Mouse (Mus musculus): Measurements from ENCODE around the gene Ly6g6f.

The Ly6g6f gene

GRCm38 (mm10) chr17:35077786-35078233 lies 7.6 kb downstream of the Ly6g6f start, which contains the start of gene Ly6g6d:
Gene Ly6g6d, minus strand, starts transcription at chr17:35078065.
- DNase-seq (ENCODE audit: low spot score) = peak; percentile 62

GRCm38 (mm10) chr17:35077285-35077684 lies 8.1 kb downstream of the Ly6g6f start:
- no peak for DNase-seq (ENCODE audit: low spot score)

DNA sequence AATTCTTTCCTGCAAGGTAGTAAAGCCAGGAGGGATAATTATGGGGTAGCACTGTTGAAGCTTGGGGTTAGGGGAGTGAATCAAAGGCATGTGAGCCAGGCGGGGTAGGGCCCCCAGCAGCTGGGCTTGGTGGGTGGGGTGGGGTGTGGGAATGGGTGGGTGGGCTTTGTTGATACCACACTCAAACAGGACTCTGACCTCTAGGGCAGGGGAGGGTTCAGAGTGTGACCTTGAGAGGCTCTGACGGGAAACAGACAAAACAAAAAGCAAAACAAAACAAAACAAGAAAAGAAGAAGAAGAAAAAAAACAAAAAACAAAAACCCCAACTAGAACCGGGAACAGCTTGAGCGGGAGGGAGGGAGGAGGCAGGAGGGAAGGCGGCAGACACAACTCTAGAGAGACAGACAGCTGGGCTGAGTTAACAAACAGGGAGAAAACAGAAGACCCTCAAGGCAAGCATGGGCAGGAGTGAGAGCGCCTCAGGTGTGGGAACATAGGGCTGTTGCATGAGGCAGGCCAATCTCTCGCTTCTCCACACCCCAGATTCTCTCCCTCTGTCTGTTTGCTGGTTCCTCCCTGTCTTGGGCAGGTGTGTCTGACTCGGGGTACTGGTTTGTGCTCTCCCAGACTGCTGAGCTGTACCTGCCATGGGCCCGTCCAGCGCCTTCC lies 8.8 kb downstream of the Ly6g6f start, which contains the start of gene Ly6g6e:
Ly6g6e (plus strand) TSS at position 396 of the 670 bp plus-strand sequence.
- DNase-seq (ENCODE audit: low spot score) = no peak

DNA sequence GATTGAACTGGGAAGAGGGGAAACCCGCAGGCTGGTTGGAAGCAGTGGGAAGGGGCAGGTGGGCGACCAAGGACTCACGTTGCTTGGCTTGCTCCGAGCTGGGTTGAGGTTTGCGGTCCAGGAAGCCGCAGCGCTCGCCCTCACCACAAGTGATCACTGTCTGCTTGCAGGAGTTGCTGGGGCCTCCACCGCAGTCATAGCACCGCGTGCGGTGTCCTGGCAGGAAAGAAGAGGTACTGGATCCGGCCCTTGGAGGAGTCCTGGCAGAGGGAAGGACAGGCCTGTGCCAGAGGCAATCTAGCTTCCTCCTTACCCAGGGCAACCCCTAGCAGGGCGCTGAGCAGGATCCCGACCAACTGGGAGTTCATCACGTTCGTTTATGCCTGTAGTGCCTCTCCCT lies 11.3 kb downstream of the Ly6g6f start:
- no peak for DNase-seq (ENCODE audit: low spot score)

DNA sequence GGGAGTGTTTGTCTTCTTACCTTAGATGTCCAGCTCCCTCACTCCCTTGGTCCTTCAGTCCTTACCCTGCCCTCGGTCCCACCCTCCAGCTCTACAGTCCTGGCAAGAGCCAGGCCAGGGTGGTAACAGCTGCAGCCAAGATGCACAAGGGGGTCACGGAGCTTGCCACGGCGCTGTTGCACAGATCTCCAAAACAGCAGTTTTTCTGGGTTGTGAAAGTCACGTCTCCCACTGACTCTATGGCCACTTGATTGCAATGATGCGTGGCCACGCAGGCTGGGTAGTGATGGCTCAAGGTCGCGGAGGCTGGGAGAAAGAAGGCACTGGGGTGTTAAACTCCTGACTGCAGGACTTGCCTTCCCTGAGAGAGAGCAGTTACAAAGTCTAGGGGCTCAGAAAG lies 14.0 kb downstream of the Ly6g6f start:
- DNase-seq (ENCODE audit: low spot score) = no peak

DNA sequence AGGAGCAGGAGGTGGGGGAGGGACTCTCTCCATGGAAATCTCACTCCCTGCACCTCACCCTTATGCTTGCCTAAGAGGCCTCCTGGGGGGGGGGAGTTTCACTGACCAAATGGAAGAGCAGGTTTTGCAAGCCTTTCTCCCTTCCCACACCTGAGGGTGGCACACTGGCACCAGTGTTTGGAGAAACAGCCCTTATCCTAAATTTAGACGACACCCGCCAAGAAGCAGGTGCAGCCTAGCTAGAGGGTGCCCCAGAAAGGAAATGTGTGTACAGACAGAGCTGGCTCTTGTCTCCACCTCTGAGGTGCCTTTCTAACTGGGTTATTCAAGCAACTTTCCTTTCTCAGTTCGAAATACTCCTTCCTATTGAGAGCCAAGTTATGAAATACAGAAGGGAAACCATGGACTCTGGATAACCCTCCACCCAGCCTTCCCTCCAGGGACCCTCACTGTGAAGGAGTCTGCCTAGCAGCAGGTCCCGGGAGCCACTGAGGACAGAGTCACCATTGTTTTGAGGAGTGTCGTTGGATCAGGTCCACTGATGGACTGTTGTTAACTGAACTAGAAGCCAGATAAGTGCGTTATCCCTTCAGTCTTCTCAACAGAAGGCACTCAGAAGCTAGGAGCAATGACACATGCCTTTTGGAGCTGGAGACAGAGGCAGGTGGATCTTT lies 14.7 kb downstream of the Ly6g6f start:
- DNase-seq (ENCODE audit: low spot score) = peak; percentile 36

DNA sequence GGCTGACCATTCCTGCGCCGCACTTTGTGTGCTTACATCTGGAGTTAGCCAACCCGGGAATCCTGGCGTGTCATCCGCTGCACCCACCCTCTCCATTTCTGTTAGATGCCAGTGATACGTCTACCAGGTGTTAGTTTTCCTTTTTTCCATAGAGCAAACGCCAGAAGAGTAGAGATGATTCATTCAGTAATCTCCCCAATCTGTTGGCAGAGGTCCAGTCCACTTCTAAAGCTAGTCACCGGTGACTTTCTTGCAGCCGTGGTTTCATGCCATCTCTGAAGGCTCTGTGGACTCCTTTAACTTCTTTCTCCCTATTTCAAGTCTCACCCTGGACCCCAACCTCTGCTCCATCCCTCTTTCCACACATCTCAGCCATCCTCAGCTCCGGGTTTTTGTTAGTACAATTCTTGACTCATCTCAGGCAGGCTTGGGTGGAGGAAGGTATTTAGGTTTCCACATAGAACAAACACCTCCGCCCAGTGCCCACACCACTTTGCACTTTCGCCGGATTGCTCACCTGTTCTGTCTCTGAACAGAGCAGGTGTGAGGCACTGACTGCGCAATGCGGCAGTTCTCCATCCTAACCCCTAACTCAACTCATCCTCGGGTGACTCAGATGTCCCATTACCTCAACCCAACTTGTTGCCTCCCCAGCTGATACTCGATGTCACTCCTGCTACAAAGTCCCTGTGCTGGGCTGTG lies 17.0 kb downstream of the Ly6g6f start:
- DNase-seq (ENCODE audit: low spot score) = peak; percentile 58

GRCm38 (mm10) chr17:35066084-35066483 lies 19.3 kb downstream of the Ly6g6f start, which contains the start of gene Mpig6b:
Gene Mpig6b, minus strand, starts transcription at chr17:35066184.
- no peak for DNase-seq (ENCODE audit: low spot score)

DNA sequence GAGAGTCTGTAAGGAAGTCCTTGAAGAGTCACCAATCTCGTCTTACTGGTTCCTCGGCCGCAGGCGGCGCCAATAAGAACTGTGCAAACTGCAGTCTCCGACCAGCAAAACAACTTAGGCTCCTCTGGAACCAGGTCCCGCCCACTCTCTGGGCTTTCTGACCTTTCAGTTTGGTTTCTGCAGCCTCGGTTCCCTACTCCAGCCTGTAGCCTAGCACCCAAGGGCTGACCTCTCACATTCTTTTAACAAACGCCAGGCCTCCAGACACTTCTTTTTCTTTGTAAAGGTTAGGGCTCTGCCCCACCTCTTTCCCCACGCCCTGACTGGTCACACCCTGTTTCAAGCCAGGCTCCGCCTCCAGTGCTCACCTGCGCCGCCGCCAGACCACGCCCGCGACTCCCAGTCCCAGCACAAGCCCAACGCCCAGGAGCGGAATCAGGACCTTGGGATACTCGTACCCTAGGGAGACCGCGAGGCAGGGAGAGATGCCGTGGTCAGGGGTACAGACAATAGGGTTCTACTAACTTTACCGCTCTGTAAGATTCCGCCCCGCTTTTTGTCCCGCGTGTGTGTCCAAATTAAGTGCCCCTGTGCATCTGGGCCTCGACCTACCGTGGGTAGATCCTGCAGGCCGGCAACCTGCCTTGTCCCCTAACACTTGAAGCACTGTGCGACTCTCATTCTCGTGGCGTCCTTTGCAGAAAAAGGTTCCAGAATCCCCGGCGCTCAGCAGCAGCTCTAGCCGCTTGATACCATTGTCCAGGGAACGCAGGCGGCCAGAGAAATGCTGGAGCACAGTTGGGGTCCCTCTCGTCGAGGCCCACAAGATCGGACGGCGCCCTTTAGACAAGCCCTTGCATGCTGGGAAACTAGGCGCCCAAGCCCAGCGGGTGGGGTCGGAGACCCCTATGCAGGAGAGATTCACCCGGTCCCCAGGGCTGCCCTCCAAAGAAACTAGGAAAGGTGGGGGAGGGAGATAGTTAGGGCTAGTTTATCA lies 20.2 kb downstream of the Ly6g6f start, which contains the start of gene Ly6g6c:
Ly6g6c (plus strand) TSS at position 438 of the 997 bp plus-strand sequence.
- DNase-seq (ENCODE audit: low spot score) = peak; percentile 86

DNA sequence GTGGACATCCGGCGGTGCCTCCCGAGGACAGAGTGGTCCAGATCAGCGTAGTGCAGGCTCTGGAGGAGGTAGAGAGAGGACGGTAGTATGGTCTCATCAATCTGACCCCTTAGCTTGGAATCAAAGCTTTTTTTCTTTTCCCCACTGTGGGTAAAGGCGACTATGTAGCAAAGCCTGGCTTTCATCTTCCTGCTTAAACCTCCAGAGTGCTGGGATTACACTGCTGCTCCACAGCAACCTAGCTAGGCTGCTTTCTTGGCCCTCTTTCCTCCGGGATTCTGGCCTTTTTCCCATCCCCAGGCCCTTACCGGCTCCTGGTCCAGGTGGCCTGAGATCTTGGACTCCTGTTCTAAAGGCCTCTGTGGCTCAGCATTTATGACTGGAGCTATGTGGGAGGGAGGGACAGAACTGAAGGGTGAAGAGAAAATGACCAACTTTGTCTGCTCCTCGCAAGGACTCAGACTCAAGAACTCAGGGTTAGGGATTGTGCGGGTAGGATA lies 21.0 kb downstream of the Ly6g6f start:
- DNase-seq (ENCODE audit: low spot score) = no peak

GRCm38 (mm10) chr17:35063466-35063865 lies 21.9 kb downstream of the Ly6g6f start:
- DNase-seq (ENCODE audit: low spot score) = no peak

DNA sequence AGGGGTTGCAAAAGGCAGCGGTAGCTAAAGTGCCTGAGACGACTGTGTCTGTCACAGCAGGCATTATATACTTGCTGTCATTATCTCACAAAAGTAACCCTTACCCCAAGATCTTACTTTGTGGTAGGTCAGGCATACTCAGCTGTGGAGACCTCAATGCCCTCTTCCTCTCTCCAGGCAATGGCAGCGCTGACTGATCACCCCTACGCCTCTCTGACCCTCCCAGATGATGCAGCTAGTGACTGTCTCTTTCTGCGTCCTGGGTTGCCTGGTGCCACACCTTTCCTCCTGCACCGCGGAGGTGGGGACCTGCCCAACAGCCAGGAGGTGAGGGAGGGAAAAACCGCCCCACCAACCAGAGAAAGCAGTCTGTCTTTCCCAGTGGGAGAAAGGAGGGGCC lies 24.1 kb downstream of the Ly6g6f start:
- no peak for DNase-seq (ENCODE audit: low spot score)

DNA sequence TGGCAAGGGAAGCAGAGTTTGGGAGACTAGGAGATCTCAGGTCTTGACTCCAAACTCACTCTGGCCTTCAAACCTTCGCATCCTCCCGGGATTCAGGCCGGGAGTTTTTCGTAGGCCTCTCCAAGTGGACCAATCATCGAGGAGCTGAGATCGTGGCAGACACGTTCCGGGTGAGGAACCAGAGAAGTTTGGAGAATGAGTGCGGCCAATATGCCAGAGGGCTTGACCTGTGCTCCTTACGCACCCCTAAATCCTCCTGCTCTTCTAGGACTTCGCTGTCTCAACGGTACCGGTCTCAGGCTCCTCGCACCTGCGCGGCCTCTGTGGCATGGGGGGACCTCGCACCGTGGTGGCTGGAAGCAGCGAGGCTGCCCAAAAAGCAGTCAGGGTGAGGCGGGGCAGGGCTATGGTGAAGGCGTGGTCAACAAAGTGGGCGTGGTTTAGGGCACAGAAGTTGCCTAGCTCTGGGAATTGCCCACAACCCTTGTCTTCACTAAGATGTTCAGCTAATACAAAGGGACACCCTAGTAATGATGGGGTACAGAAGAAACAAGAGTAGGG lies 24.6 kb downstream of the Ly6g6f start:
- DNase-seq (ENCODE audit: low spot score) = peak; percentile 47

- DNase-seq (ENCODE audit: low spot score) = no peak
Observed at GRCm38 (mm10) chr17:35060071-35060470, 25.3 kb downstream of the Ly6g6f start.

DNA sequence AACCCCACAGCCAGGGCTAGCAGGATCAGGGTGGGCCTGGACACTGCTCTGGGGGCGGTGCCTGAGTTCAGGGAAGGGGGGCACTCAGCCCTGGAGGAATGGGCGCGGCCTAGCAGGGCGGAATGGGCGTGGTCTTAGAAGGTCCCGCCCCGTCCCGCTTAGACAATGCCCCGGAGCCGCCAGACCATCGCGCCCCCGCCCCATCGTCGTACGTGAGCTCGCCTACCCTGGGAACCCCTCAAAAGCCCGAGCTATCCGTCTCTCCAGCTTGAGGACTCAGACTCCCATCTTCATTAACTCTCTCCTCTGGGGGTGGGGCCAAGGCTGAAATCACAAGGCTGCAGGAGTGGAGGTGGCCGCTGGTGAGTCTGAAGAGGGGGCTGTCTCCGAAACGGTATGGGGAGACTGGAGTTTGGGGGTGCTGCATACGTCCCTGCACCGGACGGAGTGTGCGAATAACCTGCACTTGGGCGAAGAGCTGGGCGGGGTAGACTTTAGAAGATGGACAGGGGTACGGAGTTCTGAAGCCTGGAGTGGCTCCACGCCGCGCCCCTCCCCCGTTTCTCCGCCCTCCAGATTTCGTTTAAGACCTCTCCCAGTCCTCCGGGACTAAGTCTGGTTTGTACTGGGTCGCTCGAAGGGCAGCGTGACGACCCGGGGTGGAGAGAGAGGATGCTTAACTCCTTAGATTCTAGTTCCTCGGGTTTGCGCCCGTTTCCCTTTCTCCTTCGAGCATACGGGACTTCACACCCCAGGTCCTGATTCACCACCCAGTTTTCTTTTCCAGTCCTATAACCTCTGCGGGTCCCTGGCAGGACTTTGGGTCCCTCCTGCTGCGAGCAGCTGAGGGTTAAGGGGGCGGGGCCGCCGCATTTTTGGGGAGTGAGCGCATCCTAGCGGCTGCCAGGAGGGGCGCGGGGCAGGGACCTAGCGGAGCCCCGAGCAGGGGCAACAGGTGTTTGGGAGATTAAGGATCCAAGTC lies 26.2 kb downstream of the Ly6g6f start, which contains the start of gene Ddah2:
Ddah2 (plus strand) TSS at position 125 of the 982 bp plus-strand sequence.
- peak; percentile 91 for DNase-seq (ENCODE audit: low spot score)

- DNase-seq (ENCODE audit: low spot score) = no peak
Observed at GRCm38 (mm10) chr17:35058316-35058715, 27.1 kb downstream of the Ly6g6f start.

GRCm38 (mm10) chr17:35057090-35057489 lies 28.3 kb downstream of the Ly6g6f start:
- DNase-seq (ENCODE audit: low spot score) = no peak

- no peak for DNase-seq (ENCODE audit: low spot score)
Observed at GRCm38 (mm10) chr17:35055691-35056495, 29.5 kb downstream of the Ly6g6f start.
